Mouse (Mus musculus): ENCODE results near the gene Slc22a8.

DNA sequence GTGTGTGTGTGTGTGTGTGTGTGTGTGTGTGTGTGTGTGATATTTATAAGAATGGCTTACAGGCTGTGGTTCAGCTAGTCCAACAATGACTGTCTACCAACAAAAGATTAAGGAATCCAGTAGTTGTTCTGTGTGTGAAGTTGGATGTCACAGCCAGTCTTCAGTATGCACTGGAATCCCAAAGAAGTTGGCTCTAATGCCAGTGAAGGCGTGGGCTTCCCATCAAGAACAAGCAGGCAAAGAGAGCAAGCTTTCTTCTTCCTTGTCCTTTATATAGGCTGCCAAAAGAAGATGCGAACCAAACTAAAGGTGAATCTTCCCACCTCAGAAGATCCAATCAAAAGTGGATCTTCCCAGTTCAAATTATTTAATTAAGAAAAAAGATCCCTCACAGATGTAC is 5.2 kb upstream of the Slc22a8 start:
- TF ChIP-seq RAD21 (IDR thresholded peaks at IDR 0.05; ENCODE audit: low read depth, low read length): no peak
- no peak for TF ChIP-seq POLR2A (IDR thresholded peaks at IDR 0.05; ENCODE audit: low read depth, low read length)
- no peak for TF ChIP-seq MEF2A (IDR thresholded peaks at IDR 0.05; ENCODE audit: borderline replicate concordance, low read depth, low read length)

Data from CH12.LX (cell line).